Mouse (Mus musculus) MN1 (cell line): ENCODE results near the gene Psmf1.
A peak's percentile ranks its signal among the peaks of the same experiment; 100 is the strongest.

ENCODE experiments used
- DNase-seq: peaks from one replicate; pipeline ENCODE4 v3.0.0-alpha.2; 2016; ENCODE audit warnings: low spot score

Psmf1 gene

GRCm38 (mm10) chr2:151733151-151733865, 10.7 kb downstream of the Psmf1 start:
- no peak for DNase-seq

GRCm38 (mm10) chr2:151724094-151724493, 19.9 kb downstream of the Psmf1 start:
- no peak for DNase-seq

GRCm38 (mm10) chr2:151716318-151717055, 27.5 kb downstream of the Psmf1 start:
- no peak for DNase-seq

- no peak for DNase-seq
Observed at GRCm38 (mm10) chr2:151715526-151715925, 28.5 kb downstream of the Psmf1 start.

- DNase-seq: no peak
Observed at GRCm38 (mm10) chr2:151712647-151713046, 31.3 kb downstream of the Psmf1 start.

GRCm38 (mm10) chr2:151702851-151703190, 41.2 kb downstream of the Psmf1 start:
- DNase-seq: peak; percentile 42

- DNase-seq: peak; percentile 78
Observed at GRCm38 (mm10) chr2:151702146-151702850, 41.7 kb downstream of the Psmf1 start.

- DNase-seq: no peak
Observed at GRCm38 (mm10) chr2:151701231-151702145, 42.5 kb downstream of the Psmf1 start, which contains the start of gene Tmem74b. TSS of gene Tmem74b (plus strand) at chr2:151702008.

- DNase-seq: no peak
Observed at GRCm38 (mm10) chr2:151682976-151683375, 61.0 kb downstream of the Psmf1 start.

- peak; percentile 32 for DNase-seq
Observed at GRCm38 (mm10) chr2:151682357-151682756, 61.6 kb downstream of the Psmf1 start.

- peak; percentile 33 for DNase-seq
Observed at GRCm38 (mm10) chr2:151676234-151676633, 67.8 kb downstream of the Psmf1 start.

- no peak for DNase-seq
Observed at GRCm38 (mm10) chr2:151670968-151671329, 73.0 kb downstream of the Psmf1 start.

GRCm38 (mm10) chr2:151670026-151670967, 73.7 kb downstream of the Psmf1 start:
- no peak for DNase-seq

- DNase-seq: no peak
Observed at GRCm38 (mm10) chr2:151668433-151668832, 75.6 kb downstream of the Psmf1 start, which contains the start of gene Rad21l. TSS of gene Rad21l (minus strand) at chr2:151668533.
